Mouse (Mus musculus) left cerebral cortex, adult 11 months (tissue): ENCODE results near the gene Dok4.

Source experiments
- DNase-seq: peaks from one replicate; pipeline ENCODE4 v3.0.0; 2022; ENCODE audit warnings: low spot score

Gene Dok4

DNA sequence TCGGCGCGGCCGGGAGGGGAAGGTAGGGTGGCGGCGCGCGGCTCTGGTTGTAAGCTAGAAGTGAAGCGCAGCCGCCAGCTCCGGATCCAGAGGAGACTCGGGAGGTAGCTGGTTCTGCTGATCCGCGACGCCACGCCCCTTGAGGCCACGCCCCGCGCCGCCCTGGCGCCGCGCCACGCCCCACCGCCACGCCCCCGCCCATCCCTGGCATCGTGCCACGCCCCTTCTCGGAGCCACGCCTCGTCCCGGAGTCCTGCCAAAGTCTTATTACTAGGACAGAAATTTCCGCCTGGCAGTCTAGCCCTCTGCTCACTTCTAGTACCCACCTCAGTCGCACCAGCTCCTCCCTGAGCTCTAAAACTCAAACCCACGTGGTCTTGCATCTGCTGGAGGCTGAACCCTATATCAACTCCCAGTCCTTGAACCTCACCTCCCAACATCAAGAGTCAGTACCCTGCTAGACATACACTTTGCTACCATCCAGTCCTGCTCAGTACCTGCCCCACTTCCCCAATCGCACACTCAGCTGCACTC, at the start of gene Dok4:
Gene Dok4, minus strand, starts transcription at position 134 of the 534 bp plus-strand sequence.
- no peak for DNase-seq

DNA sequence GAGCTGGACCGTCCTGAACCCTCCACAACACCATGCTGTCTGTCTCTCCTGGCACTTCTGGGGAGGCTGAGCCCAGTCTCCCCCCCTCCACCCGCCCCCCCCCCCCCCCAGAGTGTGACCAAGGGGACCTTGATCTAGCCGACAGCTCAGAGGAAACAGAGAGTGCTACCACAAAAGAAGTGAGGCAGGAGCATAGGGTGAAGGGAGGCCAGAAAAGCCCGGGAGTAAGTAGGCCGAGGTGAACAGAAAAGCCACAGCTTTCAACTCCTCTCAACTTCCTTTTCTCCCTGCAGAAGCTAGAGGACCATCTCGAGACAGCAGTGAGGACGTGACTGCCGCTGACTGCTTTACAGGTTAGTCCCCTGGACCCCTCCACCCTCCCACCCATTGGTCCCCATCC, 47.3 kb upstream of the Dok4 start, which contains the start of gene Adgrg5:
Gene Adgrg5, plus strand, starts transcription at position 290 of the 400 bp plus-strand sequence.
- DNase-seq = no peak

DNA sequence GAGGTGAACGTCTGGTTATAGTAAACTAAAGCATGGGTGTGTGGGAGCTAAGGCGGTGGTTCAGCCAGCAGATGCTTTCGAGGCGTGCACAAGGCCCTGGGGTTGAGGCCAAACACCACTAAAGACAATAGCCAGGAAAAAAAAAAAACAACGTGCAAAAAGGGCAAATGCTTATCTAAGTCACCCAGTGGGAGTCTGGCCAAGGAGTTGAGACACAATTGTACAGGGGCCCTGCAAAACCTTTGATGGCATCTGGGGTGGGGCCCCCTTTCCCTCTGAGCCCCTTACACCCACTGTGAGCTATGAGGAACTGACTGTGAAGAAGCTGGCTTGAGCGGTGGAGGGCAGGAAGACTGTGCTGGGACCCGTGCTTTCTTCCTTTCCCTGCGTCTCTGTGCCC, 46.5 kb upstream of the Dok4 start:
- no peak for DNase-seq

DNA sequence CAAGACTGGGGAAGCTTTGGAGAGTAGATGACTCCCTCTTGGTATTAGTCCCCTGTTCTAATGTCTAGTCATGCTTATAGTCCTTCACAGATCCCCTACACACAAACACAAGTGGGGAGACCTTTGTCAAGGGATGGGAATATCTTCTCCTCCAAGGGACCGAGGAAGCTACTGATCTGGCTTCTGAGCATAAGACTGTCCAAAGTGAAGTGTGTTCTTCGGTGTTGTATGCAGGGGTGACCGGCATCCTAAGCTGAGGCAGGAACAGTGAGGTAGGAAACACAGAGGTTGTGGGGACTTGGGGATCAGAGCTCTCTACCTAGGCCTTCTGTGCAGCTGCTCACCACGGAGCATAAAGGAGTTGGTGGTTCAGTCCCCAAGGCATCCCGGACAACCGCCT, 46.0 kb upstream of the Dok4 start:
- no peak for DNase-seq

DNA sequence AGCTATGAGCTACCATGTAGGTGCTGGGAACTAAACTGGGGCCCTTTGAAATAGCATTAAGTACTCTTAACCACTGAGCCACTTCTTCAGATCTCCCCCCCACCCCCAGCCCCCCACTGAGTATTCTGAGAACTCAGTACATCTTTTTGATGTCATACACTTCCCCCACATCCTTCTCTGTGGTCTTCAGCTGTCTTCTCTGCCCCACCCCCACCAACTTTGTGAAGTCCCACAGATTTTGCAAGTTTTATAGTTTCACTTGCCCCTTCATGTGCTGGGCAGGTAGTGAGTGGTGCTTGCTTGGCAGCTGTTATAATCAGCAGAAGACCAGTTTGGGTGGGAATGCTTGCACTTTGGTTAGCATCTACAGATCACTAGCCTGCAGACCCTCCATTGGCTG, 43.1 kb upstream of the Dok4 start:
- no peak for DNase-seq

DNA sequence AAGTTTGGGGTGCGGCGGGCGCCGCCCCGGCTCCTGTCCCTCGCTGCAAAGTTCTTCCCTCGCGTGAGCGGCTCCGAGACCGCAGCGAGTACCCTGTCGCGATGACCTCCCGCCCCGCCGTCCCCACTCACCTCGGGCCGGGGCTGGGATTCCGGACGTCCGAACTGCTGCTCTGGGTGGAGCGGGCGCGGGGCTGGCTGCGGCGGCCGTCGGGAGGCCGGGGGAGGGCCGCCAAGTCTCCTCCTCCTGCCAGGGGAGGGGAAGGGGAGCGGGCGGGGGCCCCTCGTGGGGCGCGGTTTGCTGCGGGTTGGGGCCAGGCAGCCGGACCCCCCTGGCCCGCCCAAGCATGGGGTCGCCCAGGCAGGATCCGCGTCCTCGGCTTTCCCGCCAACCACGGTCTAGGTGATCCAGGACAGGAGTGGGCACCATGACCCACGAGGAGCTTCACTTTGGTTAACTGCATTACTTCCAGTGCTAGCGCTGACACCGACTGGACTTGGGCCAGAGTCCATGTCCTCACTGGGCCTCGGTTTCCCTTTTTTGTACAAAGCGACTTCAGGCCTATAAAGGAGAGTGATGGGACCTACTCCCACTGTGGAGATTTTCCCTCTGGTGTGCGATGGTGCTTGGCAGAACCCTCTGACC, 41.8 kb upstream of the Dok4 start, which contains the start of gene Ccdc102a:
Gene Ccdc102a, minus strand, starts transcription at position 248 of the 645 bp plus-strand sequence.
- DNase-seq = no peak

DNA sequence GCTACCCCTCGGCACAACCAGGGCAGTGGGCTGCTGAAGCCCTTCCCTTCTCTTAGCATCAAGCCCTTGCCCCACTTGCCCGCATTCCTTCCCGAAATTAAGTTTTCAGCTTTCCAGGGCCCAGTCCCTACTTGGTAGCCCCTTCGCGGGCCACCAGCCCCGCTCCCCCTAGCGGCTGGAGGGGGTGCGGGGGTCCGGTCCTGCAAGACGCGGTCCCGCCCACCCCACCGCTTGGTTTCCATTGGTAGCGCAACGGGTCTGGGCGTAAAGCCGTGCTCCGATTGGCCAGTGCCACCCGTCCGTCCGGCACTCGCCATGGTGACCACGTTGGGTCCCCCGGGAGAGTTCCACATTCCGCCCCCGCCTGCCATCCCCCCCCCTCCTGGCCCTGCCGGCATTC, 41.2 kb upstream of the Dok4 start:
- DNase-seq = peak; percentile 46

DNA sequence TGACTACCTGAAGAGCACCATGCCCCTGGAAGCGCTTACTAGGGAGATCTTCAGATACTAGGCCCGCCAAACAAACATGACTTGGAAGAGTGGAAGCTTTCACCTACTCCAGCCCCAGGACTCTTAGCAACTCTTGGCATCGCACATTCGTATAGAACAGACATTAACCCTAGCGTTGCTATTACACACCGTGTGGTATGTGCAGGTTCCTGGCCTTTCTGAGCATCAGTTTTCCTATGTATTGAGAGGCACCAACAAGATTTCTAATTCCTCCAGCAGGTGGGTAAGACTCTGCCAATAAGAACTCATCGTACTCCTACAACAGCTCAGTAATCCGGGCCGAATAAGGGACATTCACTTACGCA, 40.8 kb upstream of the Dok4 start:
- DNase-seq = no peak

DNA sequence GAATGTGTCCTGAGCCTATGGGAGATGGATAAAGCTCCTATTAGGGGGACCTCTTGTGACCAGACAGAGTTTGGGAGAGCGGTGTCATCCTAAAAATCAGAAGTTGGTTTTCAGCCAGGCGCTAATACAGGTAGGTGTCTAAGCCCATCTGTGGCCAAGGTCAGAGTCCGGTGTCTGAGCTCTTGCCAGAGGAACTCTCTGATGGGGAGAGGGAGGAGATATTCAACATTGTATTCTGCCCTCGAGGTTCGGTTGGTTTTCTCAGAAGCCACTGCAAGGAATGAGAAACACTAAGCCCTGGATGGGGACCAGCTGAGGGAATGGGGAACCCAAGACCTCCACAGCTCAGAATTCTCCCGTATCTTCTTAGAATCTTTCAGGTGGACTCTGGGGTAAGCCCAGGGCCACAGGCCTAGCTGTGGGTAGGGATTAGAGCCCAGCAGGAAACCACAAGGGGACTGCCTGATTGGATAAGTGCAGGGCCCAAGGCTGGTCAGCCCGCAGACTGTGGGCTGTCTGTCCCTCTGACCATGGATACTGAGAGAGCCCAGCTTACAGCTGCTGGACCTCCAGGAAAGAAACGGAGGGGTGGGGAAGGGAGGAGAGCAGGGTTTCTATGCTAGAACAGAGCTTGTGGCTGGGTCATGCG, 40.3 kb upstream of the Dok4 start:
- DNase-seq = no peak

DNA sequence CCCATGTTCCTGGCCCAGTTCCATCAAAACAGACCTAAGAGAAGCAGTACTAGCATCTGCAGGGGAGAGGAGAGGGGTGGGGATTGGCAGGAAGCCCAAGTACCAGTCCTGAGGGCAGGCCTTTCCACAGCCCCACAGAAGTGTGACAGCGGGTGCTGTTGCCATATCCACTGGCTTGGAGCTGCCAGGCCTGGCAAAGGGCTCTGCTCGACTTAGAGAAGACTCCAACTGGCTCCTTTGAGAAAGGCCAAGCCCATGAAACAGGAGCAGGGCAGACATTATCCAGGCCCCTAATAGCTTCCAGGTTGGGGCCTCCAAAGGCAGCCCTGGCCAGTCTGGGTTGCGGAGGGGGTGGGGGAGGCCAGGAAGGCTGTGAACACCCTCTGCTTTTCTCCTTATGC, 38.6 kb upstream of the Dok4 start:
- no peak for DNase-seq

DNA sequence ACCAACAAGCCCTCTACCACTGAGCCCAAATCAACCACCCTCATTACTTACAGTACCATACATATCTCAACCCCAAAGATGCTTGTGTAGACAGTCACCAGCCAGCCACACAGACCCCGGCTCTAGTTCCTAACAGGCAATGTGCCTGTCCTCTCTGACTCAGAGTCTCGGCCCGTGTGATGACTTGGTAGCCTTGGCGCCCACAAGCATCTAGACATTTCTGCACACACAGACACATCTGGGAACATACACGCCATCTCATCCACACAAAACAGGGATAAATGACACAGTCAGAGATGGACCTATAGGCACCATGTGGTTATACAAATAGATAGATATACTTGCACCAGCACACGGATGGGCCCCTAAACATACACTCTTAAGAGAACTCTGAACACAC, 38.1 kb upstream of the Dok4 start:
- DNase-seq = no peak

DNA sequence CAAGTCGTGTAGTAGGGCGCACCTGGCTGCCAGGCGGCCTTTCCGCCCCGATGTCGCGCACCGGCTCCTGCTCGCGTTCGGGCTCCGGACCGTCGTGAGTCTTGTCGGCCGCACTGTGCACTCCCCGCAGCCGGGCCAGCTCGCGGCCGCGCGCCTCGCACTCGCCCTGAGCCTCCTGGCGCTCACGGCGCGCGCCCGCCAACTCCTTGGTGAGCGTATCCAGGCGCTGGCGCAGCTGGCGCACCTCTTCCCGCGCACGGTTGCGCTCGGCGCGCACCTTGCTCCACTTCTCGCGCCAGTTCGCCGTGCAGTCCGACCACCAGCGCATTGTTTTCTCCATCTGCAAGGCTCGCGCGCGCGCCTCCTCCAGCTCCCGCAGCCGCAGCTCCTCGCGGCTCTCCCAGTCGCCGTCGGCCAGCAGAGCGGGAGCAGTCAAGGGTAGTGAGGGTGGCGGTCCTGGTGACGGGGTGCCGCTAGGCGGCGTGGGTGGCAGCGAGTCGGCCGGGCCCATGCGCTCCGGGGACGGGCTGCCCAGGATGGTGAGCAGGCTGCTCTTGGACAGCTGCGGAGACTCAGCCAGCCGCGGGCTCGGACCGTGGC, 37.0 kb upstream of the Dok4 start:
- DNase-seq = no peak

DNA sequence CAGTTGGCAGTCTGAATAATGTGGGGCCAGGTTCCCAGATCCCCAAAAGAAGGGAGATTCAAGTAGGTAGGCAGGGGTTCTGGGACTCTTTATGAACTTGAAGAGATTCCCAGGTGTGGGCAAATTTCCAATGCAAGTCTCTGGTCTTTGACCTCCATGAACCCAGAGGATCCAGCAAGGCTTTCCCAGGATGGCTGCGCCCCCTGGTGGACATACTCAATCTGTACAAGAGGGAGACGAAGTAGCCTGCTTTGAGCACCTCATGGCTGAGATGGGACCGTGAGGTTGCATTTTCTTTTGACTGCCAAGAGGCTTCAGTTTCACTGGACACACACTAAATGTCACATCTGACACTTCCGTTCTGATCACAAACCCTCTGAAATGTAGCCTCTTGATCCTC, 32.7 kb upstream of the Dok4 start:
- DNase-seq = peak; percentile 55

DNA sequence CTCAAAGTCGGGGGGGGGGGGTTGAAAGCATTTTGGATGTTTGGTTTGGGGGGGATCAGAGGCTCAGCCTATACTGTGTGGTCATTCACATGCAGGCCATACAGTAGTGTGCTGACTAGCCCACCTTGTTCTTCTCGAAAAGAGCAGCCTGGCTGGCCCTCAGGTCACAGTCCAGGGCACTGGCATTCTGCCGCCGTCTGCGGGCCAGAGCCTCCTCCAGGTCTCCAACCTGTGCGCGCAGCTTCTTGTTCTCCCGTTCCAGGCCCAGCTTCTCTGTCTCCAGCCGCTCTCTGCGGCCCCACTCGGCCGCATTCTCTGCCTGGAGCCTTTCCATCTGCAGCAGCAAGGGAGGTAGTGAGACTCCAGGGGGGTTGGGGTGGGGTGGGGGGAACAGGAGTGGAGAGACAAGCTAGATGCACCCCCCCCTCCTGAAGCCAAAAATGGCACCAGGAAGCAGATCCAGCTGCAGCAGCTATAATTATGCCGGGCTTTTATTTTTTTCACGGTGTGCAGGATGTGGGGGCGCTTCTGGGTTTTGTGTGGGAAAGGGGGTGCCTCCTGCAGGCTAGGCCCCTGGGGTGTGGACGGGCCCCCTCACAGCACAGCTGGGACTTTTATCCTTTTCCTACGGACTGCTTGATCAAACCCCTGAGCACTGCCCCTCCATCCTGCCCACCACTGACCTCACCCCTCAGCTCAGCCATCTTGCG, 31.6 kb upstream of the Dok4 start:
- no peak for DNase-seq

DNA sequence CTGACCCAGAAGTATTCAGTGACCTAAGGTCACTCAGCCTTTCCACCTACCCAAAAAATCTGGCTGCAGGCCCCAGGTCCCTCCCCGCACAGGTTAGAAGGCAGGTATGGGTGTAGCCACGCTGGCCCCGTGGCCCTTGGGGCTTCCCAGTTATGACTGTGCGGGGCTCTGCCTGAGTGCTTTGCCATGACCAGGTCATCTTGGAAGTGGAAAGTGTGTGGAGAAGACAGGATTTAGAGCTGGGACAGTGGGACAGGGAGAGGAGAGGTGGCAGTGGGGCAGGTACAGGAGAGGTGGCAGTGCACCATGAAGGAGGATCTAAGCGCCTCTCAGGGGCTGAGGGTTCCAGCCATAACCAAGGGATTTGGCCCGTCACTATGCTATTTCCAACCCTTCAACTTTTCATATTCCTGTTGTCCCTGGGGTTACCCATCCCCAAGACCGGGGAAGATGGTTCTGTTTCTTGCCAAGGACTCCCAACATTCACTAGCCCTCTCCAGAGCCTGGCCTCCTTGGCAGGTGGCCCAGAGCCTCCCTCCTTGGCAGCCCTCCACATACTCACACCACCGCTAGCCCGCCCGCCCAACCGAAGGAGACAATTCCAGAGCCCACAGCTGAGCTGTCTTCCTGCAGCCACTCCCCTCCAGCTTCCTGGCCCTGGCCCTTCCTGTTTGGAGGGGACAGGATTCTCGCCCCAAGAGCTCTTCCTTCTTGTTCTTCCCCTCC, 28.5 kb upstream of the Dok4 start:
- no peak for DNase-seq

DNA sequence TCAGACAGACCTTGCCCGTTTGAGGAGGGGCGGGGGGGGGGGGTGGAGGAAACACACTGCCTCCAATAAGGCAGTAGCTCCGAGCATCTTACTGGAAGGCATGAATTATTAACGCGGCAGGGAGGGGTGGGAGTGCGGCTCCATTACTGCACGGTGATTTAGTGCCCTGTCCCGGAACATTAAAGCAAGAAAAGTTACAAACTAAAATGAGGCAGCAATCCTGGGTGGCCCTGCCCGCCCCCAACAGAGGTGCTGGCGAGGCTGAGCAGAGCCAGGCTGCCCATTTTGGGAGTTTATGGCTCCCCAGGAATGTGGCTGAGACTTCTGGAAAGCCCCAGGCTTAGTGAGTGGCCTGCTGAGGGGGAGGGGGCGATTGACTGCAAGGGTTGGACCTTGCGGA, 27.6 kb upstream of the Dok4 start:
- DNase-seq = no peak

DNA sequence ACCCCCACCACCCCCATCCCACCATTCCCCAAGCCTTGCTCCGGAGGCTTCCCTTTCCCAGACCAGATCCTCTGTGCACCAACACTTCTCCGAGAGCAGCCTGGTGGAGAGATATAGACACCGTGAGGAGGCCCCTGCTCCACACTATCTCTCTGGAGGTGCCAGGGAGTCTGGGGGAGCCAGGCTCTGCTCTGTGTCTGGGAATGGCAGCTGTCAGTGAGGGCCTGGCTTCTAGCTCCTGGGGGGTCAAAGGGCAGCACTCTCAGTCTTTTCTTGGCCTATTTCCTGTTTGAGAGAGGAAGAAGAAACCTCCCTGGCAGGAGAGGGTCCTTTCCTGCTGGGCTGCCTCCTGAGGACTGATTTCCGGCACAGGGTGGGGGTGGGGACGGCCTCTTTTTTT, 24.9 kb upstream of the Dok4 start:
- no peak for DNase-seq

DNA sequence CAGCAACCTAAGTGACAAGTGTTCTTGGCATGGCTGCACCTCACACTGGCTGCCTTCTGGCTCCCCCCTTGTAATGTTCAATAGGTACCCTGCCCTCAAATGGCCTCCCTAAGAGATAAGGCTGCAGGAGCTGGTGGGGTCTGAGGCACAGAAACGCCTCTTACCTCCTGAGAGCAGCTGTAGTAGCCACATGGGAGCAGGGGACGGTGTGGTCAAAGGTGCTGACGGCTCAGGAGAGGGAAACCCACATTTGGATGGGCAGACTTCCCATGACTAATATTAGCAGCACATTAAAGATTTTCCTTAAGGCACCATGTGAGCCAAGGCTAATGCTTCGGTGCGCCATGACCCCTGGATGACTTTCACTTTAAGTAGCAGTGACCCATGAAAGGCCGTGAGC, 24.5 kb upstream of the Dok4 start:
- no peak for DNase-seq

DNA sequence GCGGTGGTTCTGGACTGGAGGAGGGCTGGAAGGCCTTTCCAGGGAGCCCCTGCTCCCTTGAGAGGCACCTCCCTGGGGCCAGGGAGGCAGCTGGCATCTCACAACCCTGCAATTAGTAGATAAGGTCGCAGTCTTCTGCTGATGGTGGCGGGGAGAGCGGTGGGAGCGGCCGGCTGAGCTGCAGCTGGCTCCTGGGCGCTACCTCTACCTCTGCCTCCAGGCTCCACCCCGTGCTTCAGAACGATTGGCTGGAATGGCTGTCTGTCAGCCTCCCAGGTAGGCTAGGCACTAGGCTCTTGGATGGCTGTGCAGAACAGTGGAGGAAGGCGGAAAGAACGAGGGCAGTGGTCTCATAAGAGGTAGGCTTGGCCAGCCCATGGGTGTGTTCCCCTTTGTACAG, 23.1 kb upstream of the Dok4 start:
- no peak for DNase-seq

DNA sequence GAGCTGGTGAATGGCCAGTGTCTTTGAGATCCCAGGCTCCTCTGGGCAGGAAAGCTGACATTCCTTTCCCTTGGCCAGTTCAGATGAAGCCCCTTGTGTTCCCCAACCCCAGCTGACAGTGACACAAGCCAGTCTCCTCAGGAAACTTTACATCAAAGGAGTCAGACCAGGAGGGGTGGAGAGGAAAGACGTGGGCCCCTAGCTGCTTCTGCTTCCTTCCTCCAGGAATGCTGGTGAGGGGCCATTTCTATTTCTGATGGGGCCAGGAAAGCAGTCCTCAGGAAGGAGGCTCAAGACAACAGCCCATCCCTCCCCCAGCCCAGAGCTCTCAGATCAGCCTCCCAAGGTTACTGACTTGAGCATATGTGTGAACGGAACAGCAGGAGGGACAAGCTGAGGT, 16.8 kb upstream of the Dok4 start:
- DNase-seq = no peak

DNA sequence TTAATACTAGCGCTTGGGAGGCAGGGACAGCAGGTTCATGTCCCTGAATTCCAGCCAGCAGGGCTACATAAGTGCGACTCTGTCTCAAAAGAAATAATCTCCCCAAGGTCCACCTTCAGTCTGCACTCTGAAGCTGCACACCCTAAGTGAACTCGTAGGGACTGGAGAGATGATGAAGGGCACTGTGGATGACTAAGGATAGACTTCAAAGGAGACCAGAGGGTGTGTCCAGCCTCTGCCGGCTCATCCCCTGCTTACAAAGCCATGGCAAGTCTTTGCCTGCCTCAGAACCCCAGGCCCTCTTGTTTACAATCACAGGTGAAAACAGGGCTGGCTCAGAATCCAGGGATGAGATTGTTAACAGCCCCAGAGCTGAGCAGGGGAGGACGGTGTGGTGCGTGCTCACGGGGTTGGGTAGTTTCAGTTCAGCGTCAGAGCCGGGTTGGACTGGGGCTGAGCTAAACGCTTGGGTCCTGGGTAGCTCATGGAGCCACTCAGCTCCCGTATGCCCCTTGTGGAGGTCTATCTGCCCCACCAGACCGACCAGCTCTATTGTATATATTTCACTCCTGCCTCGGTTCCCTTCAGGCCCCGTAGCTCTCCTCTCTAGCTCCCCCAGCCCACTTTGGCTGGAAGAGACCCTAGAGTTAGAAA, 12.4 kb upstream of the Dok4 start:
- DNase-seq = no peak

DNA sequence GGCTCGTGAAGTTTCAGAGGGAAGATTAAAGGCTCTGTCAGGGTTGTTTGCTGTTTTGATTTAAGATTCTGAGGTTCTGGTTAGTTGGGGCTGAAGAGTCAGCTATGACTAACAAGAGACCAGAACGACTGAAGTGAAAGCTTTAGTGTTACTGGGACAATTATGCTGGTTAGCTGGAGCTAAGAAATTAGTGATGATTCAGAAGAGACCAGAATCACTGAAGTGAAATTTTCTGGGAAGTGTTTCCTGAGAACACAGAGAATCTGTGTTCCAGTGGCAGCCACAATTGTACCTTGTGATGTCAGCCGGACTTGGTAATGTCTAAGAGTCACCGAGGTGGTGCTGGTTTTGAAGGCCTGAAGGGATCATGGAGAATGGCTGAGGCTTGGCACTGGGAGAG, 4.6 kb upstream of the Dok4 start:
- no peak for DNase-seq
